Mouse (Mus musculus): ENCODE results near the gene Rpia.
"Not testable (repeated sequence)": the region's sequence is repeated elsewhere in the genome, so short reads cannot be mapped to it uniquely, and the experiment has no call there.

The Rpia gene

GRCm38 (mm10) chr6:70791824-70792535, at the start of gene Rpia:
Rpia (minus strand) TSS chr6:70792232.
- peak; percentile 94 to 96 for DNase-seq (ENCODE audit: low spot score in 2 of 2)

- no peak for DNase-seq (ENCODE audit: low spot score in 2 of 2)
These were observed 48.2 kb upstream of the Rpia start for GRCm38 (mm10) chr6:70840281-70840680.

- DNase-seq (ENCODE audit: low spot score in 2 of 2) = no peak
These were observed 46.5 kb upstream of the Rpia start for GRCm38 (mm10) chr6:70838532-70838931.

GRCm38 (mm10) chr6:70837297-70837696, 45.3 kb upstream of the Rpia start:
- DNase-seq (ENCODE audit: low spot score in 2 of 2) = no peak

DNA sequence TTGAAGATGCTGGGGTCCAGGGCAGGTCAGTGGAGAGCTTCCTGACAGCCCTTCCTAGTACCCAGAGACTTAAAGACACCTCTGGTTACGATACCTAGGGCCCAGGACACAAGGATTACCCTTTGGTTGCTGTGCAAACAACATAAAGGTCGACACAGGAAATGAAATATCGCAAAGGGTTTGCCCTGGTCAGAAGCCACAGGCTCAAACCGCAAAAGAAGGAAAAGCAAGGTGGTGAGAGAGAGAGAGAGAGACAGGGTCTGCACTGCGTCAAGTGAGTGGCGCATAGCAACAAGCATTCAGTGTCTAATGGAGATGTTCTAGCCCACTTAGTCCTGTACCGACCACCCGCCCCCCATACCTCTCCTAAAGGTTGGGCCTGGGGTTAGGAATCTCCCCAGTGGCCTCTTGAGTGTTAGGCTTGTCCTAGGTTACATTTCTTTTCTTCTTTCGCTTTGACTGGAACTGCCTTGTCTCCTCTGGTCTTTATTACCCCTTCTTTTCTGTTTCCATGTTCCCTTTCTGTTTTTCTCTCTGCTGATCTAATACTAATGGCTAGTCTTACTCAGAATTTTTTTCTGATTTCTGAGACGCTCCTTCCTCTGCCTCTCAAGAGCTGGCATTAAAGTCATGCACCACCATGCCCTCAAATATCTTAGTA, 39.3 kb upstream of the Rpia start:
- no peak for DNase-seq (ENCODE audit: low spot score in 2 of 2)

GRCm38 (mm10) chr6:70830552-70830951, 38.5 kb upstream of the Rpia start:
- DNase-seq (ENCODE audit: low spot score in 2 of 2) = no peak

GRCm38 (mm10) chr6:70829451-70829850, 37.4 kb upstream of the Rpia start:
- DNase-seq (ENCODE audit: low spot score in 2 of 2) = no peak

GRCm38 (mm10) chr6:70824987-70825337, 32.9 kb upstream of the Rpia start:
- DNase-seq (ENCODE audit: low spot score in 2 of 2) = peak; percentile 66 to 80

- DNase-seq (ENCODE audit: low spot score in 2 of 2) = peak; percentile 73 to 77
These were observed 32.3 kb upstream of the Rpia start for GRCm38 (mm10) chr6:70824085-70824986.

DNA sequence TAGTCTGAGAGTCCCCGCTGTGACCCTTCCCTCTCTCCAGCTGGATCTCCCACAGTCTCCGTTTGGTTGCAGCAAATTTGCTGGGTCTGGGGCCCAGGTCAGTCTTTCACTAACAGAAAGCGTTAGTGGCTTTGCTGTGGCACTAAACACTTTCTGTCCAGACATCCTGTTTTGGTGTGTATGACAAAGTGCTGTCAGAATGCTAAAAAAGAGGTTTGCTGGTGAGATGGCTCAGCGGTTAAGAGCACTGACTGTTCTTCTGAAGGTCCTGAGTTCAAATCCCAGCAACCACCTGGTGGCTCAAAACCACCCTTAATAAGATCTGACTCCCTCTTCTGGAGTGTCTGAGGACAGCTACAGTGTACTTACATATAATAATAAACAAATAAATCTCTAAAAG, 31.2 kb upstream of the Rpia start:
- DNase-seq (ENCODE audit: low spot score in 2 of 2) = not testable (repeated sequence)

- DNase-seq (ENCODE audit: low spot score in 2 of 2) = no peak
These were observed 30.4 kb upstream of the Rpia start for GRCm38 (mm10) chr6:70822386-70822910.

DNA sequence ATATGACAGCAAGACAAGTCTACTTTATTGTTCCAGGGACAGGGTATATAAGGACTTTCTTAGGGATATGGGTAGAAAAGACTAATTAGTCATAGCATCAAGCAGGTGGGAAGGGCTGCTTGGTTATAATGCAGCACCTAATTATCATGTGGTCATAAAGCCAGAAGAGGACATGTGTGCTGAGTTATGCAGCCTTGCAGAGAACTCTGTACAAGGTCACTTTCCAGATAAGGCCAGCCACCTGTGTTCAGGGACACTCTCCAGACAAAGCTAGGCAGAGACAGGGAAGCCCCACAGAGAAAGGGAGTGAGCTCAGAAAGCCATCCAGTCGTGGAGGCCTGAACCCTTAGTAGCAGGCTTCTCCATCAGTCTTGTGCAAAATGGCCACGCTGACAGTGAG, 29.5 kb upstream of the Rpia start:
- no peak for DNase-seq (ENCODE audit: low spot score in 2 of 2)

GRCm38 (mm10) chr6:70815471-70815870, 23.4 kb upstream of the Rpia start:
- DNase-seq (ENCODE audit: low spot score in 2 of 2) = peak in 1 of 2 experiments; percentile 44

GRCm38 (mm10) chr6:70814629-70814950, 22.6 kb upstream of the Rpia start:
- no peak for DNase-seq (ENCODE audit: low spot score in 2 of 2)

DNA sequence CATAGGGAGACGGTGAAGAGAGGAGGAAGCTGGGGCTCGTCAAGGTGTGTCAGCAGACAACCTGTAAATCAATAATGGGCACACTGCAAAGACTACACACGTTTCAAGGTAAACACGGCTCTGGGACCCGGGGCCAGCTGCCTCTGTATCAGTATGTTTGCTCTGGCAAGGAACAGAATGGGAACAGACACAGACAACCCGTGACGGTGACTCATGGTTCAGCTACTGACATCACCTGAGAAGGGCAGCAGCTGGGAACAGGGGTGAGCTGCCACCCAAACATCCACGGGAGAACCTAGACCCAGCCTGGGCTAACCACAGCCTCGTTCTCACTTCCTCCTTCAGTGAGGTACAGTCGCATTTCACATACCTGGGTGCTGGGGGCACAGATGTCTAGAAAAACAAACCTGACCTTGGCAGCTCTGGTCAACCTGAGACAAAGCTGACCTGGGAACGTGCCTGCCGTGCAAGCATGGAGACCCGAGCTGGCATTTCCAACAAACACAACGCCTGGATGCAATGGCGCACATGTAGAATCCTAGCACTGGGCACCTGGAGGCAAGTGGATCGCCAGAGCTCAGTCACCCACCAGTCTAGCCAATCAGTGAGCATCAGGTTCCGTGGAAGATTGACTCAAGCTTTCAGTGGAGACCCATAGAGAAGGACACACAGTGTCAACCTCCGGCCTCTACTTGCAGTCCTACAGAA, 22.0 kb upstream of the Rpia start:
- DNase-seq (ENCODE audit: low spot score in 2 of 2) = peak; percentile 57 to 65

DNA sequence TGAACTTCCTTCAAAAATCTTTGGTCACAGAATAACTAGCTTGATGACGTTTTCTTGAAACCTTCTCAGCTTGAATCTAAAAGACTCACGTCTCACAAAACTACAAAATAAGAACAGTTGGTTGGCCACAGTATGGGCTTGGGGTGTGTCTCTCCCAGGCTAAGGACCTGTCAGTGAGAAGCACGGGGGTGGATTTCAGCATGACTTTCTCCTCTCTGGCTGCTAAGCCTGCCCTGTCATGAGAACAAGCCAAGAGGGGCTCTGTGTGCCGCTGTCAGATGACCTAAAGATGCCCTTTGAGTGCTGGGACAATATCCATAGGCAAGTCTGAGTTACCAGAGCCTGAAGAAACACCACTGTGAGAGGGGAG, 20.5 kb upstream of the Rpia start:
- no peak for DNase-seq (ENCODE audit: low spot score in 2 of 2)

GRCm38 (mm10) chr6:70811557-70812525, 19.8 kb upstream of the Rpia start:
- DNase-seq (ENCODE audit: low spot score in 2 of 2) = peak; percentile 69 to 87

GRCm38 (mm10) chr6:70810524-70810923, 18.5 kb upstream of the Rpia start:
- DNase-seq (ENCODE audit: low spot score in 2 of 2) = no peak

- no peak for DNase-seq (ENCODE audit: low spot score in 2 of 2)
These were observed 14.5 kb upstream of the Rpia start for GRCm38 (mm10) chr6:70806514-70806912.

GRCm38 (mm10) chr6:70805820-70806513, 13.9 kb upstream of the Rpia start:
- peak in 1 of 2 experiments; percentile 72 for DNase-seq (ENCODE audit: low spot score in 2 of 2)

All from thymus, postnatal 10 days (tissue).